Mouse (Mus musculus) spleen, adult 18-20 months (tissue): ENCODE data around the gene Runx3.

Source experiments
- DNase-seq, 2 experiments: peaks; one replicate each; pipeline ENCODE4 v3.0.0; 2022; ENCODE audit warnings: mixed read lengths in 2 of 2

Runx3 gene

GRCm38 (mm10) chr4:135115426-135116170 is 4.9 kb upstream of the Runx3 start:
- DNase-seq: no peak

- no peak for DNase-seq
These were observed 4.1 kb upstream of the Runx3 start for GRCm38 (mm10) chr4:135116391-135116790.

- DNase-seq: no peak
These were observed 2.6 kb upstream of the Runx3 start for GRCm38 (mm10) chr4:135117846-135118245.

GRCm38 (mm10) chr4:135118855-135119474 is 1.5 kb upstream of the Runx3 start:
- no peak for DNase-seq

- no peak for DNase-seq
These were observed 3.3 kb downstream of the Runx3 start for GRCm38 (mm10) chr4:135123721-135124120.

GRCm38 (mm10) chr4:135124732-135125131 is 4.3 kb downstream of the Runx3 start:
- no peak for DNase-seq

- DNase-seq: no peak
These were observed 4.7 kb downstream of the Runx3 start for GRCm38 (mm10) chr4:135125152-135125551.

- no peak for DNase-seq
These were observed 5.9 kb downstream of the Runx3 start for GRCm38 (mm10) chr4:135126385-135126784.

GRCm38 (mm10) chr4:135128841-135129520 is 8.5 kb downstream of the Runx3 start:
- DNase-seq: peak; percentile 27 to 29

GRCm38 (mm10) chr4:135130156-135130555 is 9.7 kb downstream of the Runx3 start:
- DNase-seq: no peak

GRCm38 (mm10) chr4:135131145-135131544 is 10.7 kb downstream of the Runx3 start:
- DNase-seq: no peak

- DNase-seq: no peak
These were observed 12.3 kb downstream of the Runx3 start for GRCm38 (mm10) chr4:135132797-135133196.

GRCm38 (mm10) chr4:135133711-135134110 is 13.3 kb downstream of the Runx3 start:
- no peak for DNase-seq

- no peak for DNase-seq
These were observed 14.9 kb downstream of the Runx3 start for GRCm38 (mm10) chr4:135135331-135135730.

GRCm38 (mm10) chr4:135136202-135136601 is 15.8 kb downstream of the Runx3 start:
- DNase-seq: no peak

GRCm38 (mm10) chr4:135136612-135137011 is 16.2 kb downstream of the Runx3 start:
- DNase-seq: no peak

GRCm38 (mm10) chr4:135140647-135141515 is 20.4 kb downstream of the Runx3 start:
- DNase-seq: no peak

- no peak for DNase-seq
These were observed 21.3 kb downstream of the Runx3 start for GRCm38 (mm10) chr4:135141720-135142119.

- DNase-seq: no peak
These were observed 26.3 kb downstream of the Runx3 start for GRCm38 (mm10) chr4:135146734-135147133.

- no peak for DNase-seq
These were observed 28.2 kb downstream of the Runx3 start for GRCm38 (mm10) chr4:135148660-135149059.

- peak; percentile 73 to 90 for DNase-seq
These were observed 29.8 kb downstream of the Runx3 start for GRCm38 (mm10) chr4:135150031-135150801.
